In genomic region chr5:96162399-96163331, GRCm38 (mm10) we compare ENCODE assay signal across 8 mouse cellular contexts. TPM values are rescaled to one million over a fixed set of nuclear protein-coding genes. Genes with fewer than 3 reads are reported as not detected.
DNase-seq lines count a peak whose midpoint lies in the region; ATAC-seq and TF ChIP-seq lines count a peak whose summit lies in the region.

No protein-coding gene starts in this region.

- TF ChIP-seq CTCF in ES-Bruce4 (IDR thresholded peaks at IDR 0.05; ENCODE audit: low read depth, low read length) = no peak

- TF ChIP-seq POLR2A in ES-Bruce4 (IDR thresholded peaks at IDR 0.05; ENCODE audit: insufficient read depth, low read length) = no peak

- no peaks in the 10 kb centered on the region for H3K4me1 ChIP-seq in ES-Bruce4 (ENCODE audit: control insufficient read depth, insufficient read depth, low read length)
- peaks cover 17% of the 10 kb centered on the region for H3K4me1 ChIP-seq in forebrain, embryonic 13.5 days
- H3K4me1 ChIP-seq in neural tube, embryonic 15.5 days = peaks cover 11% of the 10 kb centered on the region

- peak overlapping the region; percentile 97 for H3K4me3 ChIP-seq in ES-Bruce4 (ENCODE audit: low read depth, low read length)
- H3K4me3 ChIP-seq in forebrain, embryonic 13.5 days = peak overlapping the region; percentile 92
- peak overlapping the region; percentile 97 for H3K4me3 ChIP-seq in neural tube, embryonic 15.5 days (replicated peaks)

- peak overlapping the region; percentile 83 for H3K27ac ChIP-seq in ES-Bruce4 (ENCODE audit: insufficient read depth, low read length)
- H3K27ac ChIP-seq in forebrain, embryonic 13.5 days = peak overlapping the region; percentile 99
- peak overlapping the region; percentile 99 for H3K27ac ChIP-seq in neural tube, embryonic 15.5 days (replicated peaks)

- no peaks in the 10 kb centered on the region for H3K36me3 ChIP-seq in ES-Bruce4 (ENCODE audit: control insufficient read depth, insufficient read depth, low read length, poor library complexity, severe bottlenecking)
- no peaks in the 10 kb centered on the region for H3K36me3 ChIP-seq in forebrain, embryonic 13.5 days (ENCODE audit: poor library complexity, severe bottlenecking)
- H3K36me3 ChIP-seq in neural tube, embryonic 15.5 days = no peaks in the 10 kb centered on the region

- TF ChIP-seq EP300 in ES-Bruce4 (IDR thresholded peaks at IDR 0.05; ENCODE audit: insufficient read depth, low read depth, low read length) = no peak

- under 1% methylated on average over 56 of the region's 56 CpGs for WGBS in forebrain, embryonic 13.5 days
- under 1% methylated on average over 56 of the region's 56 CpGs for WGBS in large intestine, adult 2 months
- WGBS in neural tube, embryonic 15.5 days = under 1% methylated on average over 56 of the region's 56 CpGs

- peak overlapping the region; percentile 77 for H3K4me2 ChIP-seq in forebrain, embryonic 13.5 days
- peak overlapping the region; percentile 76 for H3K4me2 ChIP-seq in neural tube, embryonic 15.5 days

- H3K9ac ChIP-seq in ES-Bruce4 (ENCODE audit: low read depth, poor library complexity, severe bottlenecking) = peak overlapping the region; percentile 79
- H3K9ac ChIP-seq in forebrain, embryonic 13.5 days = peak overlapping the region; percentile 98
- peak overlapping the region; percentile 98 for H3K9ac ChIP-seq in neural tube, embryonic 15.5 days (replicated peaks)

- intact Hi-C loops in heart, postnatal 10 days (cut with DNase I) = loop anchor here (5.0 kb wide), 1 partner anchor 70 kb away; no protein-coding TSS in a partner anchor

- no peaks in the 10 kb centered on the region for H3K27me3 ChIP-seq in ES-Bruce4 (ENCODE audit: control insufficient read depth, insufficient read depth, low read length, poor library complexity, severe bottlenecking)
- H3K27me3 ChIP-seq in forebrain, embryonic 13.5 days = no peaks in the 10 kb centered on the region
- H3K27me3 ChIP-seq in neural tube, embryonic 15.5 days (replicated peaks) = no peaks in the 10 kb centered on the region

- ATAC-seq in cerebellum, adult (ENCODE audit: insufficient number of reproducible peaks, low FRiP score, low TSS enrichment) = peak; percentile 76
- peak; percentile 89 for ATAC-seq in forebrain, embryonic 13.5 days
- peak; percentile 91 for ATAC-seq in neural tube, embryonic 15.5 days (ENCODE audit: low FRiP score)

- DNase-seq in heart, postnatal 10 days = peak; percentile 87 to 90
- peak; percentile 48 for DNase-seq in large intestine, adult 2 months (ENCODE audit: low read depth, low spot score)
- DNase-seq in lung, adult 18-20 months = peak; percentile 88 to 90
- DNase-seq in testis, postnatal 14 days (ENCODE audit: low spot score) = peak; percentile 89

- H3K9me3 ChIP-seq in ES-Bruce4 (replicated peaks; ENCODE audit: control insufficient read depth, insufficient read depth, low read length, poor library complexity, severe bottlenecking) = no peaks in the 10 kb centered on the region
- 0 out of 2 replicates have a peak, but pooled peaks cover 6% of the 10 kb centered on the region for H3K9me3 ChIP-seq in forebrain, embryonic 13.5 days (replicated peaks)
- no peaks in the 10 kb centered on the region for H3K9me3 ChIP-seq in neural tube, embryonic 15.5 days (replicated peaks)

RNA-seq across cellular contexts. Expression of gene Cnot6l, which starts 1.3 kb away (rescaled TPM):
- 42.6 and 47.1 TPM in 2 replicates for polyA plus RNA-seq in ES-Bruce4 (2011; ENCODE audit: insufficient read depth, insufficient read length, low read depth, missing spikeins)
- polyA plus RNA-seq in forebrain, embryonic 13.5 days (2015; fragmentation: Nextera tagmentation; extraction: Ambion mirVana) = 12.0 and 12.6 TPM in 2 replicates
- total RNA-seq in heart, postnatal 10 days (2021) = 100 to 1,000 TPM in 1 of 2 experiments, 10 to 100 TPM in 1; 74.8 to 102 TPM
- 3.8 and 6.3 TPM in 2 replicates for polyA plus RNA-seq in large intestine, adult 2 months (2012; rRNA removed)
- 15.3 and 21.1 TPM in 2 replicates for polyA plus RNA-seq in neural tube, embryonic 15.5 days (2015; fragmentation: Nextera tagmentation; extraction: Ambion mirVana)

RNA-seq across cellular contexts. Expression of gene Mrpl1, which starts 46.6 kb away (rescaled TPM):
- polyA plus RNA-seq in ES-Bruce4 (2011; ENCODE audit: insufficient read depth, insufficient read length, low read depth, missing spikeins) = 35.5 and 36.9 TPM in 2 replicates
- 18.5 and 18.7 TPM in 2 replicates for polyA plus RNA-seq in forebrain, embryonic 13.5 days (2015; fragmentation: Nextera tagmentation; extraction: Ambion mirVana)
- total RNA-seq in heart, postnatal 10 days (2021) = 10 to 100 TPM; 25.1 to 27.0 TPM
- polyA plus RNA-seq in large intestine, adult 2 months (2012; rRNA removed) = 3.1 and 3.4 TPM in 2 replicates
- polyA plus RNA-seq in neural tube, embryonic 15.5 days (2015; fragmentation: Nextera tagmentation; extraction: Ambion mirVana) = 15.5 and 19.1 TPM in 2 replicates

Comparison
In these comparisons a context has a peak if more than half of its experiments do, and no peak if none do; other contexts are left out.
1. Peak in every context shown above with its lines: DNase-seq, ATAC-seq, H3K4me3 ChIP-seq and H3K27ac ChIP-seq.